Mouse (Mus musculus): Measurements from ENCODE around the gene Nedd9. TPM values are rescaled to one million over a fixed set of nuclear protein-coding genes. Genes with fewer than 3 reads are reported as not detected.

Nedd9 gene
- total RNA-seq, 1 experiment, result 4.4 TPM

- TF ChIP-seq ZNF384 (IDR thresholded peaks at IDR 0.05; ENCODE audit: low read depth, low read length) (no peak), CHD2 (IDR thresholded peaks at IDR 0.05; ENCODE audit: low read depth, low read length) (no peak), ZC3H11A (IDR thresholded peaks at IDR 0.05; ENCODE audit: borderline replicate concordance, low read depth, low read length) (no peak), HCFC1 (IDR thresholded peaks at IDR 0.05; ENCODE audit: borderline replicate concordance, insufficient read depth, low read length) (no peak)
- no peak for DNase-seq (ENCODE audit: low read depth, low spot score)
- Histone ChIP-seq H3K9ac (ENCODE audit: insufficient read depth, low read depth, low read length, poor library complexity, severe bottlenecking) (no peak overlapping the region), H3K9me3 (ENCODE audit: control insufficient read depth, insufficient read depth, low read depth, low read length) (no peaks in the 10 kb centered on the region), H3K27ac (ENCODE audit: insufficient read depth, low read depth, low read length, poor library complexity, severe bottlenecking) (no peak overlapping the region), H3K36me3 (ENCODE audit: control insufficient read depth, insufficient read depth, low read length, poor library complexity, severe bottlenecking) (no peaks in the 10 kb centered on the region), H3K4me3 (ENCODE audit: insufficient read depth in 1 of 2, low read depth in 1 of 2, low read length in 2 of 2, poor library complexity in 1 of 2, severe bottlenecking in 1 of 2) (no peak overlapping the region), H3K4me1 (ENCODE audit: control insufficient read depth in 2 of 2, insufficient read depth in 2 of 2, low read length in 2 of 2, poor library complexity in 1 of 2) (no peaks in the 10 kb centered on the region)
- in situ Hi-C loops (cut with MboI; ENCODE audit: low sequenced_read_pairs in 2 of 2, unreplicated experiment in 2 of 2), result no loop called here
These were observed 45.0 kb downstream of the Nedd9 start for GRCm38 (mm10) chr13:41442145-41442544.

GRCm38 (mm10) chr13:41440205-41440604 is 47.0 kb downstream of the Nedd9 start:
- Histone ChIP-seq H3K36me3 (ENCODE audit: control insufficient read depth, insufficient read depth, low read length, poor library complexity, severe bottlenecking) (no peaks in the 10 kb centered on the region), H3K27ac (ENCODE audit: insufficient read depth, low read depth, low read length, poor library complexity, severe bottlenecking) (no peak overlapping the region), H3K9me3 (ENCODE audit: control insufficient read depth, insufficient read depth, low read depth, low read length) (no peaks in the 10 kb centered on the region), H3K4me3 (ENCODE audit: insufficient read depth in 1 of 2, low read depth in 1 of 2, low read length in 2 of 2, poor library complexity in 1 of 2, severe bottlenecking in 1 of 2) (no peak overlapping the region), H3K4me1 (ENCODE audit: control insufficient read depth in 2 of 2, insufficient read depth in 2 of 2, low read length in 2 of 2, poor library complexity in 1 of 2) (no peaks in the 10 kb centered on the region), H3K9ac (ENCODE audit: insufficient read depth, low read depth, low read length, poor library complexity, severe bottlenecking) (no peak overlapping the region)
- TF ChIP-seq ZC3H11A (IDR thresholded peaks at IDR 0.05; ENCODE audit: borderline replicate concordance, low read depth, low read length) (no peak), HCFC1 (IDR thresholded peaks at IDR 0.05; ENCODE audit: borderline replicate concordance, insufficient read depth, low read length) (no peak), CHD2 (IDR thresholded peaks at IDR 0.05; ENCODE audit: low read depth, low read length) (no peak), ZNF384 (IDR thresholded peaks at IDR 0.05; ENCODE audit: low read depth, low read length) (no peak), MAFK (IDR thresholded peaks at IDR 0.05; ENCODE audit: insufficient read depth, low read depth, low read length) (no peak)
- no peak for DNase-seq (ENCODE audit: low read depth, low spot score)
- in situ Hi-C loops (cut with MboI; ENCODE audit: low sequenced_read_pairs in 2 of 2, unreplicated experiment in 2 of 2), result no loop called here

GRCm38 (mm10) chr13:41437390-41437789 is 49.8 kb downstream of the Nedd9 start:
- in situ Hi-C loops (cut with MboI; ENCODE audit: low sequenced_read_pairs in 2 of 2, unreplicated experiment in 2 of 2), result no loop called here
- Histone ChIP-seq H3K27ac (ENCODE audit: insufficient read depth, low read depth, low read length, poor library complexity, severe bottlenecking) (no peak overlapping the region), H3K9me3 (ENCODE audit: control insufficient read depth, insufficient read depth, low read depth, low read length) (no peaks in the 10 kb centered on the region), H3K4me1 (ENCODE audit: control insufficient read depth in 2 of 2, insufficient read depth in 2 of 2, low read length in 2 of 2, poor library complexity in 1 of 2) (no peaks in the 10 kb centered on the region), H3K4me3 (ENCODE audit: insufficient read depth in 1 of 2, low read depth in 1 of 2, low read length in 2 of 2, poor library complexity in 1 of 2, severe bottlenecking in 1 of 2) (no peak overlapping the region), H3K36me3 (ENCODE audit: control insufficient read depth, insufficient read depth, low read length, poor library complexity, severe bottlenecking) (no peaks in the 10 kb centered on the region), H3K9ac (ENCODE audit: insufficient read depth, low read depth, low read length, poor library complexity, severe bottlenecking) (no peak overlapping the region)
- no peak for DNase-seq (ENCODE audit: low read depth, low spot score)
- TF ChIP-seq MAFK (IDR thresholded peaks at IDR 0.05; ENCODE audit: insufficient read depth, low read depth, low read length), result no peak
- TF ChIP-seq CHD2 (IDR thresholded peaks at IDR 0.05; ENCODE audit: low read depth, low read length), result no peak
- TF ChIP-seq ZNF384 (IDR thresholded peaks at IDR 0.05; ENCODE audit: low read depth, low read length), result no peak
- TF ChIP-seq ZC3H11A (IDR thresholded peaks at IDR 0.05; ENCODE audit: borderline replicate concordance, low read depth, low read length), result no peak
- TF ChIP-seq HCFC1 (IDR thresholded peaks at IDR 0.05; ENCODE audit: borderline replicate concordance, insufficient read depth, low read length), result no peak

GRCm38 (mm10) chr13:41436731-41437130 is 50.4 kb downstream of the Nedd9 start:
- DNase-seq (ENCODE audit: low read depth, low spot score), result no peak
- no peak overlapping the region for H3K4me3 ChIP-seq (ENCODE audit: insufficient read depth in 1 of 2, low read depth in 1 of 2, low read length in 2 of 2, poor library complexity in 1 of 2, severe bottlenecking in 1 of 2)
- H3K36me3 ChIP-seq (ENCODE audit: control insufficient read depth, insufficient read depth, low read length, poor library complexity, severe bottlenecking), result no peaks in the 10 kb centered on the region
- no peak overlapping the region for H3K9ac ChIP-seq (ENCODE audit: insufficient read depth, low read depth, low read length, poor library complexity, severe bottlenecking)
- in situ Hi-C loops (cut with MboI; ENCODE audit: low sequenced_read_pairs in 2 of 2, unreplicated experiment in 2 of 2), result no loop called here
- TF ChIP-seq CHD2 (IDR thresholded peaks at IDR 0.05; ENCODE audit: low read depth, low read length), result no peak
- TF ChIP-seq MAFK (IDR thresholded peaks at IDR 0.05; ENCODE audit: insufficient read depth, low read depth, low read length), result no peak
- TF ChIP-seq ZNF384 (IDR thresholded peaks at IDR 0.05; ENCODE audit: low read depth, low read length), result no peak
- no peak for TF ChIP-seq HCFC1 (IDR thresholded peaks at IDR 0.05; ENCODE audit: borderline replicate concordance, insufficient read depth, low read length)
- TF ChIP-seq ZC3H11A (IDR thresholded peaks at IDR 0.05; ENCODE audit: borderline replicate concordance, low read depth, low read length), result no peak
- H3K9me3 ChIP-seq (ENCODE audit: control insufficient read depth, insufficient read depth, low read depth, low read length), result no peaks in the 10 kb centered on the region
- H3K4me1 ChIP-seq (ENCODE audit: control insufficient read depth in 2 of 2, insufficient read depth in 2 of 2, low read length in 2 of 2, poor library complexity in 1 of 2), result no peaks in the 10 kb centered on the region
- no peak overlapping the region for H3K27ac ChIP-seq (ENCODE audit: insufficient read depth, low read depth, low read length, poor library complexity, severe bottlenecking)

- Histone ChIP-seq H3K36me3 (ENCODE audit: control insufficient read depth, insufficient read depth, low read length, poor library complexity, severe bottlenecking) (no peaks in the 10 kb centered on the region), H3K4me1 (ENCODE audit: control insufficient read depth in 2 of 2, insufficient read depth in 2 of 2, low read length in 2 of 2, poor library complexity in 1 of 2) (no peaks in the 10 kb centered on the region), H3K9me3 (ENCODE audit: control insufficient read depth, insufficient read depth, low read depth, low read length) (no peaks in the 10 kb centered on the region), H3K4me3 (ENCODE audit: insufficient read depth in 1 of 2, low read depth in 1 of 2, low read length in 2 of 2, poor library complexity in 1 of 2, severe bottlenecking in 1 of 2) (no peak overlapping the region), H3K27ac (ENCODE audit: insufficient read depth, low read depth, low read length, poor library complexity, severe bottlenecking) (no peak overlapping the region), H3K9ac (ENCODE audit: insufficient read depth, low read depth, low read length, poor library complexity, severe bottlenecking) (no peak overlapping the region)
- in situ Hi-C loops (cut with MboI; ENCODE audit: low sequenced_read_pairs in 2 of 2, unreplicated experiment in 2 of 2), result no loop called here
- no peak for DNase-seq (ENCODE audit: low read depth, low spot score)
- TF ChIP-seq CHD2 (IDR thresholded peaks at IDR 0.05; ENCODE audit: low read depth, low read length) (no peak), MAFK (IDR thresholded peaks at IDR 0.05; ENCODE audit: insufficient read depth, low read depth, low read length) (no peak), ZNF384 (IDR thresholded peaks at IDR 0.05; ENCODE audit: low read depth, low read length) (no peak), ZC3H11A (IDR thresholded peaks at IDR 0.05; ENCODE audit: borderline replicate concordance, low read depth, low read length) (no peak), HCFC1 (IDR thresholded peaks at IDR 0.05; ENCODE audit: borderline replicate concordance, insufficient read depth, low read length) (no peak)
These were observed 54.0 kb downstream of the Nedd9 start for GRCm38 (mm10) chr13:41433201-41433600.

Measured in ES-E14 (cell line).